ENCODE assay signal across 8 mouse cellular contexts in the genomic region with DNA sequence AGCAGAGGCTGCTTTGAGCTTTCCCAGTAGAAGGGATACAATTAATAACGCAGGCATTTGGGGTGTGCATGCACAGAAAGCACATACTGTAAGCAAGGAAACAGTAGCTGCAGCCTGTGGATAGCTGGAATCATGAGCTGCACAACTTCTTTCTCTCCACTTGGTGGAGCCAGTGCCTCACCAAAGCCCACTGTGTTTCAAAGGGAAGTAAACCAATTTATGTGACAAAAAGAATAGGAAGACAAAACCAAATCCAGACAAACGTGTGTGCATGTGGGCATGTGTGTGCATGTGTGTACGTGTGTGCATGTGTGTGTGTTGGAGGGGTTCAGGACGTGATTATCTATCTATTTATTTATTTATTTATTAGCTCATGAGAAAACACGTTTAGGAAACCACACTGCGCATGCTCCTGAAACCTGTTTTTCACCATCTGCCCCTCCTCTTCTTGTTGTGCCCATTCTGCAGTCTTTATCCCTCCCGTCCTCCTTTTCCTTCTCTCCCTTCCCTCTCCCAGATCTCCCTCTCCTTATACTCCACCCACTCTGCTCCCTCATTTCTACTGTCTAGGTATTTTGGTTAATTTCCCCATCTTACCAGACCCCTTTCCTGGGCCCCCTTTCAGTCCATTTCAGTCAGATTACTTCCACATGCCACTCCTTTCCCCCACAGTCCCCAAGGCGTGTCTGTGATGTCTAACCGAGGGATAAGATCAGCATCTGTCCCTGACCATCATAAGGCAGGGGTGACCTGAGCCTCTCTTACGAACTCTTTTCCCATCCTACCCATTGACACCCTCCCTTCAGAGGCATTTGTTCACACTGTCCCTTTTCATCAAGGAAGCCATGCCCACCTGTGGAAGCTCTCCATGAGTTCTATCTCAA.
DNase-seq lines count a peak whose midpoint lies in the region; TF ChIP-seq lines count a peak whose summit lies in the region.

No protein-coding gene starts in this region.

- H3K4me3 ChIP-seq in testis, adult 2 months (ENCODE audit: control insufficient read depth, low read depth, low read length), result no peak overlapping the region

- peak; percentile 28; the same call in 1 of the 2 replicates for TF ChIP-seq CTCF in testis, adult 2 months (IDR thresholded peaks at IDR 0.05; ENCODE audit: control insufficient read depth, insufficient read depth, insufficient replicate concordance, low read depth, low read length)

- intact Hi-C loops in heart, postnatal 10 days (cut with DNase I), result loop anchor here (1.0 to 5.0 kb wide), 4 partner anchors 96 to 509 kb away; no protein-coding TSS in a partner anchor

- H3K27ac ChIP-seq in testis, adult 2 months (ENCODE audit: control insufficient read depth, insufficient read depth, low read depth, low read length), result no peak overlapping the region

- H3K36me3 ChIP-seq in testis, adult 2 months (ENCODE audit: control insufficient read depth, insufficient read depth, low read length), result no peaks in the 10 kb centered on the region

- TF ChIP-seq POLR2A in testis, adult 2 months (IDR thresholded peaks at IDR 0.05; ENCODE audit: control insufficient read depth, low read depth, low read length), result no peak

- no peaks in the 10 kb centered on the region for H3K4me1 ChIP-seq in testis, adult 2 months (ENCODE audit: control insufficient read depth, insufficient read depth, low read length)

- H3K27me3 ChIP-seq in testis, adult 2 months (ENCODE audit: control insufficient read depth, insufficient read depth, low read length), result no peaks in the 10 kb centered on the region

- DNase-seq in adrenal gland, adult 18-20 months (ENCODE audit: low spot score in 2 of 2), result peak; percentile 17 to 23
- no peak for DNase-seq in adrenal gland, adult 8-10 months
- no peak for DNase-seq in testis, postnatal 10 days (ENCODE audit: low spot score)
- DNase-seq in cerebellum, postnatal 14 days, result peak; percentile 58 to 68
- peak; percentile 57 to 69 for DNase-seq in heart, postnatal 10 days
- DNase-seq in lung, postnatal 10 days, result peak; percentile 31
- peak; percentile 27 for DNase-seq in thymus, postnatal 25 days

Comparison
In these comparisons a context has a peak if more than half of its experiments do, and no peak if none do; other contexts are left out.
1. DNase-seq: peak in adrenal gland, adult 18-20 months (2 of 2), cerebellum, postnatal 14 days (2 of 2), heart, postnatal 10 days (2 of 2), lung, postnatal 10 days (single experiment) and thymus, postnatal 25 days (single experiment); none in adrenal gland, adult 8-10 months (single experiment) and testis, postnatal 10 days (single experiment).